Mouse (Mus musculus): Measurements from ENCODE around the gene Neu2. TPM values are rescaled to one million over a fixed set of nuclear protein-coding genes. Genes with fewer than 3 reads are reported as not detected.

The Neu2 gene
- polyA plus RNA-seq, 1 experiment from 2014 or later = 1.2 TPM

DNA sequence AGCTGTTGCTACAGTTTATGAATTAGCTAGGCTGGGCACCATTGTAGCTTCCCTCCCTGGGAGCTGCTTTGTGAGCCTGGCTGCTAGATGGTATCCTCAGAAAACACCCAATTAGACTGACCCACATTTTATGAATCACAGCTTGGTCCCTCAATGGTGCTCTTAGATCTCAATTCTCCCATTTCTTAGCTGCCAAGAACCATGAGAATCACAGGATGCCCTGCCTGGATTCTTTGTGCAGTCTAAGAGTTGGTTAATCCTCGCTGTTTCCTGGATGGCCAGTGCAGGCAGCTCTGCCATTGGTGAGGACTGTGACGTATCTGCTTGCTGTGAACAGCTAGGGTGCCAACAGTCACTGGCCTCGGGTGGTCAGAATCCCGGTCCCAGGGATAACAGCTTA lies 16.1 kb upstream of the Neu2 start:
- no peak overlapping the region for H3K9ac ChIP-seq (replicated peaks; ENCODE audit: low read length)
- ATAC-seq (ENCODE audit: low FRiP score, low TSS enrichment) = no peak
- no peak overlapping the region for H3K27ac ChIP-seq (ENCODE audit: low read length)
- 80% methylated on average over 4 of the region's 4 CpGs for WGBS
- H3K9me3 ChIP-seq (ENCODE audit: low read length) = no peaks in the 10 kb centered on the region
- H3K27me3 ChIP-seq (ENCODE audit: insufficient read depth, low read length) = no peaks in the 10 kb centered on the region
- H3K4me3 ChIP-seq (ENCODE audit: low read length) = no peak overlapping the region
- no peaks in the 10 kb centered on the region for H3K4me1 ChIP-seq (ENCODE audit: insufficient read depth, low read length)
- no peak overlapping the region for H3K4me2 ChIP-seq (replicated peaks; ENCODE audit: low read depth, low read length)
- H3K36me3 ChIP-seq (ENCODE audit: insufficient read depth, low read length) = no peaks in the 10 kb centered on the region

GRCm38 (mm10) chr1:87505524-87505923 lies 4.2 kb upstream of the Neu2 start:
- no peak for ATAC-seq (ENCODE audit: low FRiP score, low TSS enrichment)
- H3K27me3 ChIP-seq (ENCODE audit: insufficient read depth, low read length) = peaks cover 33% of the 10 kb centered on the region
- no peaks in the 10 kb centered on the region for H3K36me3 ChIP-seq (ENCODE audit: insufficient read depth, low read length)
- no peaks in the 10 kb centered on the region for H3K9me3 ChIP-seq (ENCODE audit: low read length)
- peaks cover 7% of the 10 kb centered on the region for H3K4me1 ChIP-seq (ENCODE audit: insufficient read depth, low read length)
- H3K27ac ChIP-seq (ENCODE audit: low read length) = no peak overlapping the region
- no peak overlapping the region for H3K4me2 ChIP-seq (replicated peaks; ENCODE audit: low read depth, low read length)
- WGBS = 89% methylated on average over 4 of the region's 4 CpGs
- no peak overlapping the region for H3K9ac ChIP-seq (replicated peaks; ENCODE audit: low read length)
- no peak overlapping the region for H3K4me3 ChIP-seq (ENCODE audit: low read length)

- ATAC-seq (ENCODE audit: low FRiP score, low TSS enrichment) = no peak
- Histone ChIP-seq H3K9me3 (ENCODE audit: low read length) (no peaks in the 10 kb centered on the region), H3K4me1 (ENCODE audit: insufficient read depth, low read length) (peaks cover 7% of the 10 kb centered on the region), H3K4me2 (replicated peaks; ENCODE audit: low read depth, low read length) (no peak overlapping the region), H3K4me3 (ENCODE audit: low read length) (no peak overlapping the region), H3K27ac (ENCODE audit: low read length) (no peak overlapping the region), H3K36me3 (ENCODE audit: insufficient read depth, low read length) (no peaks in the 10 kb centered on the region), H3K9ac (replicated peaks; ENCODE audit: low read length) (no peak overlapping the region), H3K27me3 (ENCODE audit: insufficient read depth, low read length) (peaks cover 47% of the 10 kb centered on the region)
- 60% methylated on average over 6 of the region's 6 CpGs for WGBS
These were observed 1.8 kb upstream of the Neu2 start for GRCm38 (mm10) chr1:87507857-87508256.

DNA sequence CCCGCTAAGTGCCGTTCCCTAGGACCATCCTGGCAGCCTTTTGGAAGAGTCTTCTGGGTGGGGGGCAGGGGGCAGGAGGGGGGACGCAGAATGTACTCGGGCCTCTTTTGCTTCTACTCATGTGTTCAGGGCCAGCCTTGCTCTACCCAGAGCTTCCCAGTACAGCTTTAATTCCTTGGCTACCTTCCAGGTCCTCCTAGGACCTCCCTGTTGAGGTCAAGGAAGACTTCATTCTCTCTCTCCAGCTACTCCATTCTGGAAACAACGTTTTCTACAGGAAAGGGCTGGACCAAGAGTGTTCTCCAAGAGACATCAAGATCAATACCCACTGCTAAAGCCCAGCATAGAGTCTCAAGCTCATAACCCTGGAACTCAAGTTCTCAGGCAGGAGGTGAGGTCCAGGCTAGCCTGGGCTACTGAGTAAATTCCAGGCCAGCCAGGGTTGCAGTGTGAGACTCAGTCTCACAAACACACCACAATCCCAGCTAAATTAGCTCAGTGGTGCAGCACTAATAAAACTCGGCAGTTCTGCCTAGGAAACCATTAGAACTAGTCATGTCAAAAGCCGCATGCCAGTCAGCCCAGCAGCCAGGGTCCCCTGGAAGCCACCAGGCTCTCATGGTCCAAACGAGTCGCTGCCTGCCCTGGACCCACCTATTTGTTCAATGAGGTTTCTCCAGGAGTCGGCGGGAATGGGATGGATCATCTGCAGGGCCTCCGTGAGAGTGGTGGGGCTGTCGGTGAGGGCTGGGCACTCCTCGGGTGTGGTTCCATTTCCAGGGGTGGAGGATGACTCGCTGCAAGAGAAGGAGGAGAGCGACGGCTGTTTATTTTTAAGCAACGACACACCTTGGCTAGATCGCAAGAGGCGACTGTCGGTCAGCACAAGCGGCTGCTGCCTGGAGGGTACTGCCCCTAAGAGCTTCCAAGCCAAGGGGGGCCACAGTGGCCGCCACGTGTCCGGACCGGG lies 813 bp upstream of the Neu2 start:
- Histone ChIP-seq H3K27me3 (ENCODE audit: insufficient read depth, low read length) (peaks cover 47% of the 10 kb centered on the region), H3K9ac (replicated peaks; ENCODE audit: low read length) (0 out of 2 replicates have a peak overlapping the region, but pooled peaks have one; percentile 68), H3K4me2 (replicated peaks; ENCODE audit: low read depth, low read length) (peak overlapping the region; percentile 99), H3K27ac (ENCODE audit: low read length) (no peak overlapping the region), H3K9me3 (ENCODE audit: low read length) (no peaks in the 10 kb centered on the region), H3K36me3 (ENCODE audit: insufficient read depth, low read length) (no peaks in the 10 kb centered on the region), H3K4me3 (ENCODE audit: low read length) (peak overlapping the region; percentile 74), H3K4me1 (ENCODE audit: insufficient read depth, low read length) (peaks cover 7% of the 10 kb centered on the region)
- ATAC-seq (ENCODE audit: low FRiP score, low TSS enrichment) = peak; percentile 19
- 19% methylated on average over 26 of the region's 26 CpGs for WGBS

DNA sequence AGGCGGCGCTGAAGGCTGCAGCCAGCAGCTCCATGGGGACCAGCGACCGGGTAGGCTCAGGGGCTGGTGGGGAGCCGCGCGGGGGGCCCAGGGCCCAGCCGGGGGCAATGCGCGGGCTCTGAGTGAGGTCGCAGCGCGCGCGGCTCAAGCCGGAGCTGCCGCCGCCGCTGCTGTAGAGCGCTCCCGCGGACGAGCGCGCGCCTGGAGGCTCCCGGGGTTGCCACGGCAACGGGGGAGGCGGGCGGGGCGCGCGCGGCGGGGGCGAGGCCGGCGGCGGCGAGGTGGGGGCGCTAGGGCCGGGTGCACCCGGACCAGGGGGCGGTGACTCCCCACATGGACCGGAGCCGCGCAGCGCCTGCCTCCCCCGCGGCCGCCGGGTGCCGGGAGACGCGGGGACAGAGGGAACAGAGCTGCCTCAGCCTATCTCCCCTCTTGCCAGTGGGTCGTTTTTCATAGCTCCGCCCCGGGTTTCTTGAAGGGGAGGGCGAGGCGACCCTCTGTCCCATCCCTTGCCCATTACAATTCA lies 540 bp downstream of the Neu2 start:
- Histone ChIP-seq H3K4me1 (ENCODE audit: insufficient read depth, low read length) (peaks cover 7% of the 10 kb centered on the region), H3K27ac (ENCODE audit: low read length) (no peak overlapping the region), H3K9ac (replicated peaks; ENCODE audit: low read length) (peak overlapping the region; percentile 68), H3K36me3 (ENCODE audit: insufficient read depth, low read length) (no peaks in the 10 kb centered on the region), H3K9me3 (ENCODE audit: low read length) (no peaks in the 10 kb centered on the region), H3K4me2 (replicated peaks; ENCODE audit: low read depth, low read length) (peak overlapping the region; percentile 99), H3K4me3 (ENCODE audit: low read length) (peak overlapping the region; percentile 74), H3K27me3 (ENCODE audit: insufficient read depth, low read length) (peaks cover 47% of the 10 kb centered on the region)
- peak; percentile 84 for ATAC-seq (ENCODE audit: low FRiP score, low TSS enrichment)
- under 1% methylated on average over 28 of the region's 61 CpGs for WGBS

GRCm38 (mm10) chr1:87510845-87511244 lies 1.2 kb downstream of the Neu2 start:
- no peak overlapping the region for H3K27ac ChIP-seq (ENCODE audit: low read length)
- H3K9me3 ChIP-seq (ENCODE audit: low read length) = no peaks in the 10 kb centered on the region
- no peak overlapping the region for H3K4me3 ChIP-seq (ENCODE audit: low read length)
- peak overlapping the region; percentile 99; the same call in 1 of the 2 replicates for H3K4me2 ChIP-seq (replicated peaks; ENCODE audit: low read depth, low read length)
- peaks cover 43% of the 10 kb centered on the region for H3K27me3 ChIP-seq (ENCODE audit: insufficient read depth, low read length)
- no peak for ATAC-seq (ENCODE audit: low FRiP score, low TSS enrichment)
- H3K36me3 ChIP-seq (ENCODE audit: insufficient read depth, low read length) = no peaks in the 10 kb centered on the region
- H3K4me1 ChIP-seq (ENCODE audit: insufficient read depth, low read length) = peaks cover 7% of the 10 kb centered on the region
- H3K9ac ChIP-seq (replicated peaks; ENCODE audit: low read length) = no peak overlapping the region
- WGBS = 16% methylated on average over 5 of the region's 5 CpGs

GRCm38 (mm10) chr1:87520467-87520866 lies 10.8 kb downstream of the Neu2 start:
- no peaks in the 10 kb centered on the region for H3K27me3 ChIP-seq (ENCODE audit: insufficient read depth, low read length)
- H3K27ac ChIP-seq (ENCODE audit: low read length) = no peak overlapping the region
- no peaks in the 10 kb centered on the region for H3K4me1 ChIP-seq (ENCODE audit: insufficient read depth, low read length)
- ATAC-seq (ENCODE audit: low FRiP score, low TSS enrichment) = no peak
- no peak overlapping the region for H3K9ac ChIP-seq (replicated peaks; ENCODE audit: low read length)
- H3K4me2 ChIP-seq (replicated peaks; ENCODE audit: low read depth, low read length) = no peak overlapping the region
- H3K36me3 ChIP-seq (ENCODE audit: insufficient read depth, low read length) = no peaks in the 10 kb centered on the region
- H3K9me3 ChIP-seq (ENCODE audit: low read length) = no peaks in the 10 kb centered on the region
- H3K4me3 ChIP-seq (ENCODE audit: low read length) = no peak overlapping the region

DNA sequence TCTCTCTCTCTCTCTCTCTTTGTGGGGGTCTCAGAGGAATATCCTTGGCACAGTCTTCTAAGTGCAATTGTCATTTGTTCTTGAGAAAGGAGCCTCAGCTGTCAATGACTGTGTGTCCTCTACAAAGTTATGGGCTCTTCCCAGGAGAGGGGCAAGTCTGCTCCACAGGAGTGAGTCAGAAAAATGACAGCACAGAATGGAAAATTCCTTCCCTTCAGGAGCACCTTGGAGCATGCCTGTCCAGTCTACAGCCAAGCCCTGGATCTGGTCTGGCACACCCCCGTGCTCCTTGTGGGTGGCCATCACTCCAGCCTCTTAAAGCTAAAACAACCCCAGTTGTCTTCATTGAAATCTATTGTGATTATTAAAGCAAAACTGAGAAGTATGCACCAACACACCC lies 11.8 kb downstream of the Neu2 start:
- WGBS = 88% methylated on average over 1 of the region's 1 CpGs
- H3K27me3 ChIP-seq (ENCODE audit: insufficient read depth, low read length) = no peaks in the 10 kb centered on the region
- no peak overlapping the region for H3K9ac ChIP-seq (replicated peaks; ENCODE audit: low read length)
- H3K9me3 ChIP-seq (ENCODE audit: low read length) = no peaks in the 10 kb centered on the region
- no peak overlapping the region for H3K27ac ChIP-seq (ENCODE audit: low read length)
- H3K4me2 ChIP-seq (replicated peaks; ENCODE audit: low read depth, low read length) = no peak overlapping the region
- no peak overlapping the region for H3K4me3 ChIP-seq (ENCODE audit: low read length)
- no peaks in the 10 kb centered on the region for H3K36me3 ChIP-seq (ENCODE audit: insufficient read depth, low read length)
- no peak for ATAC-seq (ENCODE audit: low FRiP score, low TSS enrichment)
- no peaks in the 10 kb centered on the region for H3K4me1 ChIP-seq (ENCODE audit: insufficient read depth, low read length)

DNA sequence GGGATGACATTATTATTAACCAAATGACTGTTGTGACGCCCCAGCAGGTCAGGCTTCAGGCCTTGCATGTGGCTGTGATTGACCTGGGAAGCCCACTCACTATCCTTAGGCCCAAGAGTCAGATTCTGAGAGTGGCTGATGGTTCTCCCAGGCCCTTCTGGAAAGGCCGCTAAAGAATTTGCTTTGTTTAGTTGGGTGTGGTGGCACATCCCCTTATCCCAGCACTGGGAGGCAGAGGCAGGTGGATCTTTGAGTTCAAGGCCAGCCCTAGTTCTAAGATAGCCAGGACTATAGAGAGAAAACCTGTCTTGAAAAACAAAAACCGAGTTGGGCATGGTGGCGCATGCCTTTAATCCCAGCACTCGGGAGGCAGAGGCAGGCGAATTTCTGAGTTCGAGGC lies 15.4 kb downstream of the Neu2 start:
- 94% methylated on average over 7 of the region's 7 CpGs for WGBS
- H3K4me2 ChIP-seq (replicated peaks; ENCODE audit: low read depth, low read length) = no peak overlapping the region
- no peak for ATAC-seq (ENCODE audit: low FRiP score, low TSS enrichment)
- no peak overlapping the region for H3K4me3 ChIP-seq (ENCODE audit: low read length)
- H3K27me3 ChIP-seq (ENCODE audit: insufficient read depth, low read length) = no peaks in the 10 kb centered on the region
- H3K36me3 ChIP-seq (ENCODE audit: insufficient read depth, low read length) = no peaks in the 10 kb centered on the region
- H3K4me1 ChIP-seq (ENCODE audit: insufficient read depth, low read length) = no peaks in the 10 kb centered on the region
- H3K9me3 ChIP-seq (ENCODE audit: low read length) = no peaks in the 10 kb centered on the region
- no peak overlapping the region for H3K9ac ChIP-seq (replicated peaks; ENCODE audit: low read length)
- no peak overlapping the region for H3K27ac ChIP-seq (ENCODE audit: low read length)

DNA sequence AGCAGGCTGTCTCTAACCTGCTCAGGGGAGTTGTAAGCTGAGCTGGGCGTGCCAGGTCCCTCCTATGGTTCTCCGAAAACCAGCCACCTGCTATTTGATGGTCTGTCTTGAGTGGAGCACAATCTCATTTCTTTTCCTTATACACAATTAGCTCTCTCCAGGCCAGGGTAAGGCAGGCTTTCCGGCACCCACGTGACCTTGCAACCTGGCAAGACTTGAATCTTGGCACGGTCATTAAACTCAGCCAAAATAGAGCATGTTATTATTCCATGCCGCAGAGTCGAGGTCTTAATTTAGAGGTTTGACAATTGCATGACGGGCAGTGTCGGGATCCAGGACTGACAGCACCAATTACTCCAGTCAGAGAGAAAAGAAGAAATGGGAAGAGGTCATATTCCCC lies 17.5 kb downstream of the Neu2 start:
- ATAC-seq (ENCODE audit: low FRiP score, low TSS enrichment) = no peak
- WGBS = 82% methylated on average over 9 of the region's 9 CpGs

More for the DNA sequence above, 17.5 kb downstream of the Neu2 start:
- no peaks in the 10 kb centered on the region for H3K4me1 ChIP-seq (ENCODE audit: insufficient read depth, low read length)
- no peak overlapping the region for H3K4me2 ChIP-seq (replicated peaks; ENCODE audit: low read depth, low read length)
- H3K27me3 ChIP-seq (ENCODE audit: insufficient read depth, low read length) = no peaks in the 10 kb centered on the region
- H3K9me3 ChIP-seq (ENCODE audit: low read length) = no peaks in the 10 kb centered on the region
- no peak overlapping the region for H3K9ac ChIP-seq (replicated peaks; ENCODE audit: low read length)
- H3K4me3 ChIP-seq (ENCODE audit: low read length) = no peak overlapping the region
- no peaks in the 10 kb centered on the region for H3K36me3 ChIP-seq (ENCODE audit: insufficient read depth, low read length)
- H3K27ac ChIP-seq (ENCODE audit: low read length) = no peak overlapping the region
